Mouse (Mus musculus): ENCODE measurements around the gene Pacs2. TPM values are rescaled to one million over a fixed set of nuclear protein-coding genes. Genes with fewer than 3 reads are reported as not detected.

Gene Pacs2
- polyA plus RNA-seq, 1 experiment from 2014 or later: 11.7 TPM

- ATAC-seq: no peak
- H3K9ac ChIP-seq: no peak overlapping the region
- no peak overlapping the region for H3K27ac ChIP-seq
- H3K36me3 ChIP-seq: no peaks in the 10 kb centered on the region
- WGBS: 79% methylated on average over 11 of the region's 11 CpGs
- H3K9me3 ChIP-seq: no peaks in the 10 kb centered on the region
- no peaks in the 10 kb centered on the region for H3K27me3 ChIP-seq (replicated peaks)
- no peak overlapping the region for H3K4me2 ChIP-seq (replicated peaks)
- no peak overlapping the region for H3K4me3 ChIP-seq (replicated peaks)
- peaks cover 18% of the 10 kb centered on the region; the same call in 1 of the 2 replicates for H3K4me1 ChIP-seq (replicated peaks)
Observed at GRCm38 (mm10) chr12:113032296-113033250, 18.3 kb downstream of the Pacs2 start.

GRCm38 (mm10) chr12:113035093-113035492 lies 20.8 kb downstream of the Pacs2 start:
- WGBS: 80% methylated on average over 2 of the region's 2 CpGs
- Histone ChIP-seq H3K4me2 (replicated peaks) (no peak overlapping the region), H3K36me3 (no peaks in the 10 kb centered on the region), H3K4me3 (replicated peaks) (no peak overlapping the region), H3K27ac (no peak overlapping the region), H3K27me3 (replicated peaks) (no peaks in the 10 kb centered on the region), H3K4me1 (replicated peaks) (peaks cover 10% of the 10 kb centered on the region; the same call in 1 of the 2 replicates), H3K9ac (no peak overlapping the region), H3K9me3 (no peaks in the 10 kb centered on the region)
- ATAC-seq: no peak

GRCm38 (mm10) chr12:113036996-113037395 lies 22.7 kb downstream of the Pacs2 start:
- Histone ChIP-seq H3K4me2 (replicated peaks) (no peak overlapping the region), H3K4me1 (replicated peaks) (0 out of 2 replicates have a peak, but pooled peaks cover 2% of the 10 kb centered on the region), H3K36me3 (no peaks in the 10 kb centered on the region), H3K27me3 (replicated peaks) (no peaks in the 10 kb centered on the region), H3K27ac (no peak overlapping the region), H3K4me3 (replicated peaks) (no peak overlapping the region), H3K9me3 (no peaks in the 10 kb centered on the region), H3K9ac (no peak overlapping the region)
- no peak for ATAC-seq
- WGBS: 89% methylated on average over 4 of the region's 4 CpGs

- Histone ChIP-seq H3K4me2 (replicated peaks) (no peak overlapping the region), H3K4me3 (replicated peaks) (no peak overlapping the region), H3K9me3 (no peaks in the 10 kb centered on the region), H3K27ac (no peak overlapping the region), H3K4me1 (replicated peaks) (no peaks in the 10 kb centered on the region), H3K27me3 (replicated peaks) (no peaks in the 10 kb centered on the region), H3K36me3 (no peaks in the 10 kb centered on the region), H3K9ac (no peak overlapping the region)
- WGBS: 88% methylated on average over 4 of the region's 4 CpGs
- no peak for ATAC-seq
Observed at GRCm38 (mm10) chr12:113038414-113038813, 24.1 kb downstream of the Pacs2 start.

GRCm38 (mm10) chr12:113041481-113042439 lies 27.5 kb downstream of the Pacs2 start:
- no peak; the same call in 1 of the 2 replicates for ATAC-seq
- Histone ChIP-seq H3K4me2 (replicated peaks) (no peak overlapping the region), H3K9me3 (no peaks in the 10 kb centered on the region), H3K27me3 (replicated peaks) (no peaks in the 10 kb centered on the region), H3K4me1 (replicated peaks) (no peaks in the 10 kb centered on the region), H3K36me3 (peaks cover 10% of the 10 kb centered on the region; the same call in 1 of the 2 replicates), H3K4me3 (replicated peaks) (no peak overlapping the region), H3K27ac (no peak overlapping the region), H3K9ac (no peak overlapping the region)
- WGBS: 69% methylated on average over 15 of the region's 15 CpGs

- Histone ChIP-seq H3K4me3 (replicated peaks) (no peak overlapping the region), H3K9me3 (no peaks in the 10 kb centered on the region), H3K4me1 (replicated peaks) (no peaks in the 10 kb centered on the region), H3K27ac (no peak overlapping the region), H3K36me3 (peaks cover 13% of the 10 kb centered on the region; the same call in 1 of the 2 replicates), H3K27me3 (replicated peaks) (no peaks in the 10 kb centered on the region), H3K4me2 (replicated peaks) (no peak overlapping the region), H3K9ac (no peak overlapping the region)
- ATAC-seq: no peak
- 75% methylated on average over 2 of the region's 2 CpGs for WGBS
Observed at GRCm38 (mm10) chr12:113042543-113042942, 28.2 kb downstream of the Pacs2 start.

GRCm38 (mm10) chr12:113044916-113045677 lies 30.8 kb downstream of the Pacs2 start:
- Histone ChIP-seq H3K4me1 (replicated peaks) (no peaks in the 10 kb centered on the region), H3K9me3 (no peaks in the 10 kb centered on the region), H3K9ac (no peak overlapping the region), H3K27ac (no peak overlapping the region), H3K4me2 (replicated peaks) (no peak overlapping the region), H3K27me3 (replicated peaks) (no peaks in the 10 kb centered on the region), H3K36me3 (peaks cover 18% of the 10 kb centered on the region), H3K4me3 (replicated peaks) (no peak overlapping the region)
- 72% methylated on average over 3 of the region's 3 CpGs for WGBS
- ATAC-seq: peak; percentile 24; the same call in 1 of the 2 replicates

- no peaks in the 10 kb centered on the region for H3K27me3 ChIP-seq (replicated peaks)
- no peak for ATAC-seq
- no peak overlapping the region for H3K4me2 ChIP-seq (replicated peaks)
- 86% methylated on average over 15 of the region's 15 CpGs for WGBS
- H3K27ac ChIP-seq: no peak overlapping the region
- peaks cover 25% of the 10 kb centered on the region for H3K36me3 ChIP-seq
- H3K9ac ChIP-seq: no peak overlapping the region
- H3K4me3 ChIP-seq (replicated peaks): no peak overlapping the region
- H3K4me1 ChIP-seq (replicated peaks): peaks cover 7% of the 10 kb centered on the region; the same call in 1 of the 2 replicates
- no peaks in the 10 kb centered on the region for H3K9me3 ChIP-seq
Observed at GRCm38 (mm10) chr12:113046861-113047260, 32.6 kb downstream of the Pacs2 start.

- Histone ChIP-seq H3K9ac (no peak overlapping the region), H3K27ac (no peak overlapping the region), H3K9me3 (no peaks in the 10 kb centered on the region), H3K4me3 (replicated peaks) (no peak overlapping the region), H3K4me2 (replicated peaks) (no peak overlapping the region), H3K36me3 (peaks cover 29% of the 10 kb centered on the region), H3K4me1 (replicated peaks) (peaks cover 7% of the 10 kb centered on the region; the same call in 1 of the 2 replicates), H3K27me3 (replicated peaks) (no peaks in the 10 kb centered on the region)
- ATAC-seq: no peak
- WGBS: 94% methylated on average over 5 of the region's 5 CpGs
Observed at GRCm38 (mm10) chr12:113048103-113048502, 33.8 kb downstream of the Pacs2 start.

GRCm38 (mm10) chr12:113049836-113050235 lies 35.5 kb downstream of the Pacs2 start:
- Histone ChIP-seq H3K4me3 (replicated peaks) (no peak overlapping the region), H3K27ac (no peak overlapping the region), H3K9me3 (no peaks in the 10 kb centered on the region), H3K9ac (no peak overlapping the region), H3K36me3 (peaks cover 36% of the 10 kb centered on the region), H3K27me3 (replicated peaks) (no peaks in the 10 kb centered on the region), H3K4me2 (replicated peaks) (no peak overlapping the region), H3K4me1 (replicated peaks) (peaks cover 7% of the 10 kb centered on the region; the same call in 1 of the 2 replicates)
- WGBS: 86% methylated on average over 9 of the region's 9 CpGs
- ATAC-seq: no peak

GRCm38 (mm10) chr12:113050671-113051070 lies 36.4 kb downstream of the Pacs2 start:
- ATAC-seq: no peak
- no peaks in the 10 kb centered on the region for H3K9me3 ChIP-seq
- 84% methylated on average over 12 of the region's 12 CpGs for WGBS
- H3K36me3 ChIP-seq: peaks cover 33% of the 10 kb centered on the region
- H3K27ac ChIP-seq: no peak overlapping the region
- no peak overlapping the region for H3K4me2 ChIP-seq (replicated peaks)
- no peaks in the 10 kb centered on the region for H3K27me3 ChIP-seq (replicated peaks)
- H3K4me1 ChIP-seq (replicated peaks): peaks cover 7% of the 10 kb centered on the region; the same call in 1 of the 2 replicates
- no peak overlapping the region for H3K9ac ChIP-seq
- no peak overlapping the region for H3K4me3 ChIP-seq (replicated peaks)
